Mouse (Mus musculus): ENCODE measurements around the gene Map2k5. TPM values are rescaled to one million over a fixed set of nuclear protein-coding genes. Genes with fewer than 3 reads are reported as not detected.

Map2k5 gene
- polyA plus RNA-seq, 1 experiment, result 15.3 TPM

DNA sequence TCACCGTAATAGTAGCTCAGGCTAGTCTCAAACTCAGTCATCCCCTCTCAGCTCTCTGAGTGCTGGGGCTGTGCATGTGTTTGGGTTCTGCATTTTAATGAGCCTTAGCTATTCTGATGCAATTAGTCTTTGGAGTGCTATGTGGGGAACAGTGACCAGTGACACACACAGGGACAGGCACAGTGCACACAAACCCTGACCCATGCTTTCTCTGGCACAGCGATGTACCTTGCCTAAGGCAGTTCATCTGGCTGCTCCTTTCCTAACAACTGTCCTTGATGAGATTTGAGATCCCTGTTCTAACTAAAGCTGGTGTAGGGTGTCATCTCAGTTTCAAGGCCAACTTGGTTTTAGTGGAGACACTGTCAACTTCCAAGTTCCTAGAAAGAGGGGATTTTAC is 162.7 kb downstream of the Map2k5 start:
- H3K36me3 ChIP-seq (ENCODE audit: control insufficient read depth, insufficient read depth), result no peaks in the 10 kb centered on the region
- no peaks in the 10 kb centered on the region for H3K79me2 ChIP-seq (ENCODE audit: control insufficient read depth, insufficient read depth)
- no peaks in the 10 kb centered on the region for H3K79me3 ChIP-seq (ENCODE audit: low read depth)
- H3ac ChIP-seq (ENCODE audit: control insufficient read depth, insufficient read length, low read depth), result no peak overlapping the region
- H3K4me3 ChIP-seq (ENCODE audit: insufficient read depth, poor library complexity, severe bottlenecking), result no peak overlapping the region
- TF ChIP-seq CTCF (IDR thresholded peaks at IDR 0.05; ENCODE audit: control insufficient read depth, insufficient read depth, insufficient read length), result no peak
- TF ChIP-seq MAX (IDR thresholded peaks at IDR 0.05), result no peak
- no peak for TF ChIP-seq MYOG (IDR thresholded peaks at IDR 0.05; ENCODE audit: control insufficient read depth, extremely low read depth, insufficient read length)
- no peak for TF ChIP-seq USF1 (IDR thresholded peaks at IDR 0.05; ENCODE audit: low read depth)
- no peak for TF ChIP-seq FOSL1 (IDR thresholded peaks at IDR 0.05; ENCODE audit: insufficient read depth, low read length, poor library complexity, severe bottlenecking)
- TF ChIP-seq MYOD1 (IDR thresholded peaks at IDR 0.05; ENCODE audit: control insufficient read depth, insufficient read length, low read depth), result no peak
- TF ChIP-seq CEBPB (IDR thresholded peaks at IDR 0.05; ENCODE audit: low read depth), result no peak
- no peaks in the 10 kb centered on the region for H3K27me3 ChIP-seq (ENCODE audit: control insufficient read depth, insufficient read depth, insufficient read length)

DNA sequence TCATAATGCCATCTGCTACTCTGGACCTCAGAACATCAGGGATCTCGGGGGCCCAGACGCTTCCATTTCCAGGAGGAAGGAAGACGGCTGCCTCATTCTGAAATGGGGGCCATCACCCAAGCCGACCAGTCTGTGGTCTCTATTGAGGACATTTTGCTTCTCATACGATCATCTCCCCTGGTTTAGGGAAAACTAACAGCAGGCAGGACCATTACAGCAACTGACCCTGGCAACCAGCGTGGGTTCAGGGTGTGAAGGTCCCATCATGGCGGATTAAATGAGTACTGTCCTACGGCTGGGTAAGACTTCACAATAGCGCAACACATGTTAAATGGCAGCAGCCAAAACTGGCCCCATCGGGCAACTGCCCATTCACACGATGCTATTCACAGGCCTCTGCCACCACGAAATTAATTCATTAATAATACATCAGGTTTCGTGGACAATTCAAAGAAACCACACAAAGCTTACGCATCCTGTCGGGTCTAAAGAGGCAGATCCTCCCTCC is 170.9 kb downstream of the Map2k5 start:
- Histone ChIP-seq H3ac (ENCODE audit: control insufficient read depth, insufficient read length, low read depth) (no peak overlapping the region), H3K79me2 (ENCODE audit: control insufficient read depth, insufficient read depth) (no peaks in the 10 kb centered on the region), H3K27me3 (ENCODE audit: control insufficient read depth, insufficient read depth, insufficient read length) (no peaks in the 10 kb centered on the region), H3K36me3 (ENCODE audit: control insufficient read depth, insufficient read depth) (no peaks in the 10 kb centered on the region), H3K79me3 (ENCODE audit: low read depth) (no peaks in the 10 kb centered on the region), H3K4me3 (ENCODE audit: insufficient read depth, poor library complexity, severe bottlenecking) (no peak overlapping the region)
- no peak for TF ChIP-seq MYOG (IDR thresholded peaks at IDR 0.05; ENCODE audit: control insufficient read depth, extremely low read depth, insufficient read length)
- no peak for TF ChIP-seq MYOD1 (IDR thresholded peaks at IDR 0.05; ENCODE audit: control insufficient read depth, insufficient read length, low read depth)

DNA sequence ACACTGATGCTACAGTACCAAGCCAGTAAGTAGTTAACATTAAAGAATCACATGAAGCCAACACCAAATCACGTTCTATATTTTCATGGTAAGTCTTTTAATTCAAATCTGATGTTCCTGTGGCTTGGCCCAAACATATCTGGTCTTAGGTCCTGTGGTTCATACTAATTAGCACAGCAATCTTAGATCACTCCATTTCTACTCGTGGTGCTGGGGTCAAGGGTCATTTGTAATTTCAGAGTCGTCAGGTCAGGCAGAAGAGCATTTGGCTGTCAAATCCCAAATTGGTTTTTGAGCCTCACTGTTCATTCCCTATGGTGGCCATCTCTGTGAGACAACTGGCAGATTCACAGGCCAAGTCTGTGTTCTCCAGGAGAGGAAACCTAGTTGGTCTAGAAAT is 174.2 kb downstream of the Map2k5 start:
- Histone ChIP-seq H3K27me3 (ENCODE audit: control insufficient read depth, insufficient read depth, insufficient read length) (no peaks in the 10 kb centered on the region), H3ac (ENCODE audit: control insufficient read depth, insufficient read length, low read depth) (no peak overlapping the region), H3K79me3 (ENCODE audit: low read depth) (no peaks in the 10 kb centered on the region), H3K36me3 (ENCODE audit: control insufficient read depth, insufficient read depth) (no peaks in the 10 kb centered on the region), H3K4me3 (ENCODE audit: insufficient read depth, poor library complexity, severe bottlenecking) (no peak overlapping the region), H3K79me2 (ENCODE audit: control insufficient read depth, insufficient read depth) (no peaks in the 10 kb centered on the region)
- no peak for TF ChIP-seq MYOG (IDR thresholded peaks at IDR 0.05; ENCODE audit: control insufficient read depth, extremely low read depth, insufficient read length)
- no peak for TF ChIP-seq CTCF (IDR thresholded peaks at IDR 0.05; ENCODE audit: control insufficient read depth, insufficient read depth, insufficient read length)
- TF ChIP-seq MAX (IDR thresholded peaks at IDR 0.05), result no peak
- no peak for TF ChIP-seq USF1 (IDR thresholded peaks at IDR 0.05; ENCODE audit: low read depth)
- TF ChIP-seq MYOD1 (IDR thresholded peaks at IDR 0.05; ENCODE audit: control insufficient read depth, insufficient read length, low read depth), result no peak
- TF ChIP-seq FOSL1 (IDR thresholded peaks at IDR 0.05; ENCODE audit: insufficient read depth, low read length, poor library complexity, severe bottlenecking), result no peak
- no peak for TF ChIP-seq CEBPB (IDR thresholded peaks at IDR 0.05; ENCODE audit: low read depth)

DNA sequence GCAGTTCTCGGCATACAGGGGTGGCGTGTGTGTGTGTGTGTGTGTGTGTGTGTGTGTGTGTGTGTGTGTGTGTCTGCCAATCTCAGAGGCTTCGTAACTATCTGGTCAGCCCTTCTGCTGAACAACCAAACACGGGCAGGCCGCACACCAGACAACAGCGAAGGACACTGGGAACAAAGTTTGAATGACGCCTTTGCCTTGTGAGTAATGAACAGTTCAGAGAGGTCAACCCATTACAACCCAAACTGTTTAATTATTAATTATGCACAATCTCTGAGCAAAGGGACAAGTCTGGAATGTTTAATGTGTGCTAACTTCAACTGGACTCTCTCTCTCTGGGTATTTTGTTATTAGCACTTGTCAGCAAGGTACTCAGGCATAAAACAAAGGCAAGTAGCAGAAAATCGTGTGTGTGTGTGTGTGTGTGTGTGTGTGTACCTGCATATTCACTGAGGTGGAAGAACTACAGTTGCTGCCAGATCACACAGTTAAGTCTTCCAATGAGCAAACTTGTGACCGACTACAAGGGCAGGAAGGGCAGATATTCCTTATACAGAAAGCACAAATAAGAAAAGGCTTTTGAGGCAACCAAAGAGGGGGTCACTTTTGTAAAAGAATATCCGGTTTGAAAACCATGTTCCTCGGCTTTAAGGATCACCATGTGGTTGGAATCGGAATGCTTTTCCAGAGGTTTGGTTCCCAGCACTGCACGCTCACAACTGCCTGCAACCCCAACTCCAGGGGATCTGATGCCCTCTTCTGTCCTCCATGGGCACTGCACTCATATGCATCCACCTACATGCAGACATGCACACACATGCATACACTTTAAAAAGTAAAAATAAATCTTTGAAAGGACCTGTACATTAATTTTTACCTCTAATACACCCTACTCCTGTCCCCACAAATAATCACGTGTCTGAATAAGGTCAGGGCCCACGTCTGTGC is 176.1 kb downstream of the Map2k5 start:
- TF ChIP-seq USF1 (IDR thresholded peaks at IDR 0.05; ENCODE audit: low read depth), result no peak
- no peak for TF ChIP-seq CTCF (IDR thresholded peaks at IDR 0.05; ENCODE audit: control insufficient read depth, insufficient read depth, insufficient read length)
- no peak for TF ChIP-seq FOSL1 (IDR thresholded peaks at IDR 0.05; ENCODE audit: insufficient read depth, low read length, poor library complexity, severe bottlenecking)
- TF ChIP-seq CEBPB (IDR thresholded peaks at IDR 0.05; ENCODE audit: low read depth), result no peak
- no peaks in the 10 kb centered on the region for H3K79me2 ChIP-seq (ENCODE audit: control insufficient read depth, insufficient read depth)
- H3K36me3 ChIP-seq (ENCODE audit: control insufficient read depth, insufficient read depth), result no peaks in the 10 kb centered on the region
- no peak overlapping the region for H3K4me3 ChIP-seq (ENCODE audit: insufficient read depth, poor library complexity, severe bottlenecking)
- H3ac ChIP-seq (ENCODE audit: control insufficient read depth, insufficient read length, low read depth), result no peak overlapping the region
- H3K27me3 ChIP-seq (ENCODE audit: control insufficient read depth, insufficient read depth, insufficient read length), result no peaks in the 10 kb centered on the region
- no peaks in the 10 kb centered on the region for H3K79me3 ChIP-seq (ENCODE audit: low read depth)

DNA sequence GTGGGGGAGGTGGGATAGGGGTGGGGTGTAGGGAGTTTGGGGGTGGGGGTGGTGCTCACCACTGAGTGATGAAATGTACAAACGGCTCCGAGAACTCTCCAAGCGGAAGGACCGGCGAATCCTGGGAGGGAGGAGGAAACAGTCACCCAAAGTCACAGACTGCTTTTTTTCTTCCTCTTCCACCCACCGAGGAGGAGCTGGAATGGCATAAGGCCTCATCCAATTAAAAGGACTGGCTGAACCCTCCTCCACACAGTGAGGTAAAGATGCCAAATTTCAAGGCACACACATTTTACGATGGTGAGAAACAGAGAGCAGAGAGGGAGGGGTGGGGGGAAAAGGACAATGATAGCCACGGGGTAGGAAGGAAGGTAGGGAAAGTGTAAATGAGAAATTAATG is 180.4 kb downstream of the Map2k5 start:
- TF ChIP-seq CTCF (IDR thresholded peaks at IDR 0.05; ENCODE audit: control insufficient read depth, insufficient read depth, insufficient read length) (no peak), MYOG (IDR thresholded peaks at IDR 0.05; ENCODE audit: control insufficient read depth, extremely low read depth, insufficient read length) (no peak), CEBPB (IDR thresholded peaks at IDR 0.05; ENCODE audit: low read depth) (no peak), MYOD1 (IDR thresholded peaks at IDR 0.05; ENCODE audit: control insufficient read depth, insufficient read length, low read depth) (no peak), FOSL1 (IDR thresholded peaks at IDR 0.05; ENCODE audit: insufficient read depth, low read length, poor library complexity, severe bottlenecking) (no peak), MAX (IDR thresholded peaks at IDR 0.05) (no peak), USF1 (IDR thresholded peaks at IDR 0.05; ENCODE audit: low read depth) (no peak)
- Histone ChIP-seq H3K79me3 (ENCODE audit: low read depth) (no peaks in the 10 kb centered on the region), H3K79me2 (ENCODE audit: control insufficient read depth, insufficient read depth) (no peaks in the 10 kb centered on the region), H3ac (ENCODE audit: control insufficient read depth, insufficient read length, low read depth) (no peak overlapping the region), H3K4me3 (ENCODE audit: insufficient read depth, poor library complexity, severe bottlenecking) (no peak overlapping the region), H3K36me3 (ENCODE audit: control insufficient read depth, insufficient read depth) (no peaks in the 10 kb centered on the region), H3K27me3 (ENCODE audit: control insufficient read depth, insufficient read depth, insufficient read length) (no peaks in the 10 kb centered on the region)
